Mouse (Mus musculus): ENCODE measurements around the gene Itm2c.

The Itm2c gene

DNA sequence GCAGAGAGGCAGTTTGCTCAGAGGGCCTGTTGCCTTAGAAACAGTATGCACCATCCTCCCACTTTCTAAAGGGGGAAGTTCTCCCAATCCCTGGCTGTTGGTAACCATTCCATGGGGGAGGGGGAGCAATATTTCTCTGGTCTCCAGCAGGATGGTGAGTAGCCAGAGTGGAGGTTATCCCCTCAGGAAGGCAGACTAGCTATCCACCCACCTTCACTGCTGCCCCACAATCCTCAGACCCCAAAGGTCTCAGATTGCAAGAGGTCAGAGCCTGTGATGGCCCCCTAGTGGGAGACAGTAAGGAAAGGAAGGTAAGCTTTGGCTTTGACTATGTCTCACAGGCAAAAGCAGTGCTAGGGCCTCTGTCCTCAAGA is 5.3 kb downstream of the Itm2c start:
- no peak for DNase-seq (ENCODE audit: low spot score in 2 of 2)

DNA sequence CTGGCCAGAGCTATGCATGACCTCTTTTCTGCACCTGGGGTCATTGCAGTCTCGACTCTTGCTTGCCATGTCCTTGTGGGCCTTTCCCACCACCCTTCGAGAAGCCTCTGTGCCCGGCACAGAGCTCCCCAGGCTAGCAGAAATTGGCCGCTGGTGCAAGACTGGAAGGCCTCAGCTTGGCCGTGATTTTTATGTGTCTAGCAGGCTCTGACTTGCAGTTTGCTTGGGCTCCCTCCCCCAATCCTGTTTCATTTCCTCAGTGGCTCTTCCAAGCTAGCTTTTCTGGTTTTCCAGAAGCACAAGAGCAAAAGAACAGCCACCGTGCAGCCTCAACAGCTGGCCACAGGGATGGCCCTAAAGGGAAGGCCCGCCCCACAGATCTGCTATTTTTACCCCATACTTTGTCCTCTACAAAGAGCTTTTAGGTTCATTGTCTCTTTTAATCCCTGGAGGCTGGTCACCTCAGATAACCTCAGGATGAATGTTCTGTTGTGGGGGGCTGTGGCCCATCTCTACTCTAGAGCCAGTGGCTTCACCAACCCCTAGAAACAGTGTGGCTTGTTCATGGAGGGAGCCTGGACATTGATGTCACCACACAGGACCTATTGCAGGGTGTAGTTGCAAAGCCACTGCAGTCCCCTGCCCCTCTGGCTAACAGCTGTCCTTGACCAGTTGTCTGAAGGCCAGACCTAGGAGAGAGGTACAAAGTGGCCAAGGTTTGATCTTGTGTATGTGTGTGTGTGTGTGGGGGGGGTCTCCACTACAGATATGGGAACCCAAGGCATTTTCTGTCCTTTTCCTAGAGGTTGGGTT is 6.6 kb downstream of the Itm2c start:
- peak in 1 of 2 experiments; percentile 50 for DNase-seq (ENCODE audit: low spot score in 2 of 2)

DNA sequence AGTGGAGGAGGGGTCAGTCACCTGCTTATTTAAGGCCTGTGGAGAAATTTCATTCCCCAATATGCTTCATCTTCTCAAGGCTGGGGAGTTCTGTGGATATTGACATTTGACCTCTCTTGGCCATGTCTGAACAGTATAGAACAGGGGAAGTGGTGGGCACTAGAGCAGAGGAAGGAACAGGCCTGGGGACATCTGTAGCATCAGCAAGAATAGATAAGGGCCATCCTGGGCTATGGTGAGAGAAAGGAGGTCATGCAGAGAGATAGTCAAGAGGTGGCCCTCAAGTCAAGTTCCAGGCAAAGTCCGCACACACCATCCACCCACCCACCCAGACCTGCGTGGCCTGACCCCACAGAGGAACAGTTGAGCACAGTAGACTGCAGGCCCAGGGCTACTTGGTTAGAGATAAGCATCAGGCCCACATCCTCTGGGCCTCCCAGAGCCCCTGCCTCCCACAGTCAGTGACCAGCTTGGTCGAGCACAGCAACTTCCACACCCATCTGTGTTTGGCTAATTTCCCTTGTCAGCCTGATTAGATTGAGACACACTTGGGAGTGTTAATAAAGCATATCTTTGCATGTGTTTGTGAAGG is 7.5 kb downstream of the Itm2c start:
- DNase-seq (ENCODE audit: low spot score in 2 of 2) = no peak

DNA sequence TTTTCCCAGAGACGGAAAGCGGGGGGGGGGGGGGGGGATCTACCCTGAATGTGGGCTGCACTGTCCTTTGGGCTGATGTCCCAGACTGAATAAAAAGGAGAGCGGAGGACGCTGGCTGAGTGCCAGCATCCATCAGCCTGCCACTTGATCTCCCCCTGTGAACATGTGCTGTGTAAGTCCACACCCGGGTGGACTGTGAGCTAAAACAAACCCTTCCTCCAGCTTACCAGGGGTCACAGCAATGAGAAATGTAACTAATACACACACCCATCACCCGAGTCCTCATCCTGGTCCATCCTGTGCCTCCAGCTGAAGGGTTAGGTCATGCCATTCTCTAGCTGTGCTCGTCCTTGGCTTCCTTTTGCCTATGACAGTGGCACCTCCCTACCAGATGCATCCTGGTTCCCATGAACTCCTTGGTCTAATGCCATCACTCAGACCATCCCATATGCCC is 8.1 kb downstream of the Itm2c start:
- no peak for DNase-seq (ENCODE audit: low spot score in 2 of 2)

- DNase-seq (ENCODE audit: low spot score in 2 of 2) = no peak
Measured at GRCm38 (mm10) chr1:85906892-85907291, 12.8 kb downstream of the Itm2c start.

DNA sequence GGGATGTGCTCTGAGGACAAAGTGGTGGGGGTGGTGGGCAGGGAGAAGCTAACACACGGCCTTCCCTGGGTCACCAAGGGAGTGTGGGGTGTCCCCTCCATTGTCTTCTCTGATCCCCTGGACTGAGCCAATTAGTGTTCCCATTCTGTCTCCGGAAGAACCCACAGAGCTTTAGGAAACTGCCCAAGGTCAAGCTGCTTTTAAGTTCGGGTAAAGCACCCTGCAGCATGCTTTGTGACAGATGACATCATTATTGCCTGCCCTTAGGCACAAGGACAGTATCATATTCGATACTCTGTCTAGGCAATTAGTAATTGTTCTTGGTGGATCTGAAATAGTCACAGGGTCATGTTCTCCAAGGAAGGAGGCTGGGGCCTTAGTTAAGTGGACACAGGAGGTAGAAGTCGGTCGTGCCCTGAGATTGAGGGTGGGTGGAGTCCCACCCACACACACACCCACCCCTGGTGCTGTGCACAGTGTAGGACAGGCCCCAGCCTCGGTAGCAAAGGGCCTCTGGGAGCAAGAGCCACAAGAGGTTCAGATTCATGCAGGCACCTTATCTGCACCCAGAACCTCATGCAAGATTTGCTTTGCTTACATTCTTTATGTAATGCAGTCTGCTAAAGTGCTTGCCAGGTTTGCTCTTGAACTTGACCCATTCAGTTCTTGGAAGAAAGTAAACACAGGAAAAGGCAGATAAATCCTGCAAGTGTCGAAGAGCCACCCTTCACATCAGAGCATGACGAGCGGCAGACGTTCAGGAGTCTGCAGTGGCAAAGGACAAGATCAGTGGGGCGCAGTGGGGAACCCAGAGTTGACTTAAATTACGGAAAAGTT is 14.9 kb downstream of the Itm2c start:
- no peak for DNase-seq (ENCODE audit: low spot score in 2 of 2)

DNA sequence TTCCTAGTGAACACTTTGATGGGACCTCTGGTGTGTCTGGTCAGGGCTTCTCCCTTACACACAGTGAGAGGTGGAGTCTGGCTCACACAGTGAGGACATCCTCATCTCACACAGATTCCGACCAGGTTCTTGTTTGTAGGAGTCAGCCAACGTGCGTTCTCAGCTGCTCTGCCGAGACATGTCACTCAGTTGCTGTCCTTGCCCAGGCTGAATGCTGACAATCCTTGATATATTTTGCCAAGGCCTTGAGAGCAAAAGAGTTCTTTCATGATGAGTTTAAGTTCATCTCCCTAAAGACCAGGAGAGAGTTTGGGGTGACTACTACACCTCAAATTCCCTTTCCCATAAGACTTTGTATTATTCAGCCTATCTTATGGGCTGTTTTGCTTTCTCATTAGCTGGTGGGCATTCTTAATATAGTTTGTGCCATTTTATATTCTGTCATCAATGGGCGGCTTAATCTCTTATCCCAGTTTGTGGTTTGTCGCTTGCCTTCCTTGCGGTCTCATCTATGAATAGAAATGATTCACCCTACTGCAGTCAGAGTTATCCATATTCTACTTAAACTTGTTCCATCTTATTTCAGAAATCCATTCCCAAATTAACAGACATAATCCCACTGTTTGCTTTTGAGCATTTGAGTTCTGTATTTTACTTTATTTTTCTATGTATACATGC is 19.1 kb downstream of the Itm2c start:
- DNase-seq (ENCODE audit: low spot score in 2 of 2) = no peak

DNA sequence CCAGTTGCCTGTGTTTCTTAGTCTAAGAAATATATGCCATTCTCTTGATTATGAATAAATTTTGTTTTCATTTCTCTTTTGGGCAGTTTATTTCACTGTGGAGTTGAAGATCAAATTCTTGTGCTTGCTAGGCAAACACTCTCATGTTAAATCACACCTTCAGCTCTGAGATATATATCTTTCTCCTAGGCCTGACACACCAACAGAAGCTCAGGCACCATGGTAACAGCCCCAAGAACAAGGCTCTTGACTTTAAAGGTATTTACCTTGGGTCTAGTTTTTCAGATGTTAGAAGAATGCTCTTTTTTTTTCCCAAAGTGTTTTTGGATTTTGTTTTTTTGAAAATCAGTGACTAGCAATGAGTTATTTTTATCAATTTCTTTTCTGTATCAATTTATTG is 21.8 kb downstream of the Itm2c start:
- no peak for DNase-seq (ENCODE audit: low spot score in 2 of 2)

DNA sequence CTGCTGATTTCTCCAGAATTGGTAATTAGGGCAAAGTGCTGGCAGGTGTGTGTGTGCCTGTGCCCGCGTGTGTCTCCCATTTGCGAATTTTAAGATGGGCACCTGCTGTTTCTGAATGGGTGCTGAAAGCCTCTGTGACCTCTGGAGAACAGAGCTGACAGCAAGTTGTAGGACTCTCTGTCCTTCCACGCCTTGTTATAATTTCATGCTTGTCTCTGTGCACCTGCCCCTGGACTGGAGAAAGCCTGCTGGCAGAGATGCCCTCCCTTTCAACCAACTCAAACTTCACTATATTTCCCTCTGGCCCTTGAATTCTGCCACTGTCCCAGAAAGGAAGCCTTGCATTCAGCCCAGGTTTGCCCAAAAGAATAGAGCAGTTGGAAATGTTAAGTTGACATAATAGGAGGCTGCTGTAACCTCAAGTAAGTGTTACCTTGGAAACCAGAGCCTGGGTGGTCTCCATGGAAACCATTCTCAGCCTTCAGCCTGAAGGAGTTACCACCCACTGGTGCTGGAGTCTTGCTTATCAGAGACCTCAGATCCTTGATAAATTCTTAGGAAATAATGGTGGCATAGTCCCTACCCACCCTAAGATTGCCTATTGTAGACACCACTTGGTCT is 22.9 kb downstream of the Itm2c start:
- no peak for DNase-seq (ENCODE audit: low spot score in 2 of 2)

DNA sequence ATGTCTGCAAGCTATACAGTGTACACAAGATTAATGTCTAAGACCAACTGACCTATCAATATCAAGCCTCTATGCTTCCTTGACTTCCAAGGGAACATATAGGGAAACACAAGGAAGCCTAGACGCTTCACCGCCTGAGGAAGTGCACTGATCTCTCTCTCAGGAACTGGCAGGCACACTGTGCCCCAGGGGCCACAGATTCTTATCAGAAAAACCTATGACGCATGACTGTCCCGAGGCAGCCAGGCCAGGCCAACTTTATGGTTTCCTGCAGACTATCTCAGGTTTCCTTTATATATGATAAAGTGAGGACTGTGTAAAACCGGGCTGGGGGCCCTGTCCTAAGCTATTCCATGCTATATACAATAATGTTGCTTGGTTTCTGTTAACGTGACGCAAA is 25.5 kb downstream of the Itm2c start:
- DNase-seq (ENCODE audit: low spot score in 2 of 2) = no peak

DNA sequence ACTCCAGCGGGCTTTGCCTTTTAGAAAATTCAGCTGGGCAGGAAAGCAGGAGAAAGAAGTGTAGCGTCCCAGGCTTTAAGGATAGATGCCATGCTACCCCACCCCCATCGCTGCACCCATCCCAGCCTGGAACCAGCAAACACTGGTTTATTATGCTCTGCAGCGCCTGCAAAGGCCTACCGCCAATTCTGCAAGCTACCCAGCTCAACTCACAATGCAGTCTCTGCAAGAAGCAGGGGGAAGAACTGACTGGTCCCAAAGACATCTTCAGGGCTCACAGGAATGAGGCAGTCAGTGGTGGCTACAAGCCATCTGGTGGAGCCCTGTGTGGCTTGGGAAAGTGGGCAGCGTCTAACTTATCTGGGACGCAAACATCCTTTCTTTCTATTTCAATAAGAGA is 27.6 kb downstream of the Itm2c start:
- no peak for DNase-seq (ENCODE audit: low spot score in 2 of 2)

GRCm38 (mm10) chr1:85922127-85922864 is 28.2 kb downstream of the Itm2c start:
- DNase-seq (ENCODE audit: low spot score in 2 of 2) = no peak

GRCm38 (mm10) chr1:85922865-85923211 is 28.8 kb downstream of the Itm2c start:
- DNase-seq (ENCODE audit: low spot score in 2 of 2) = no peak

- DNase-seq (ENCODE audit: low spot score in 2 of 2) = no peak
Measured at GRCm38 (mm10) chr1:85925183-85925582, 31.1 kb downstream of the Itm2c start.

DNA sequence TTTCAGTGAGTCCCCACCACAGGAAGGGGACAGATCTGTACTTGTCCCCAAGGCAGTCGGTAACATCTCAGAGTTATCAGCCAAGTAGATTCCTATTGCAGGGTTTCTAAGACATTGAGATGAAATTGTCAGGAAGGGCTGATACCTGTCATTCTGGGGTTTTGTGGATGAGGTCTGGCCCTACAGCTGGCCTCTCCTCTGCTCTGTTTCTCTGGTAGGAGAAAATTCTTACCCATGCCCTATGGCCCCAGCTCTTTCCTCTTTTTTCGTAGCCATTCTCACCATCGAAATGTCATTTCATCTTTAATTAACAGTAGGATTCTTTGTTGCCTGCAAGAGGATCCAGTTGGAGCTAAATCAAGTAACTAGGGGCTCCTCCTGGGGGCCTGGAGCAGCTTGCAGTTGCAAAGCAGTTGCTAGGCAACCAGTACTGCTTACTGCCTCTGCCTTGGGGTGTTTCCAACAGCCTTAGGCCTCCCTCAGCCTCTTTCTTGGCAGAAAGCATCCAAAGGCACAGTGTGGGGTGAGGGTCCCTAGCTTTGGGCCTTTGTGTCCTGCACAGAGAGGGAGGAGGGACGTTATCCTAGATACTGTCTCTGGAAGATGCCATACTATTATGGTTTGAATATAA is 34.1 kb downstream of the Itm2c start, which contains the start of gene 4933407L21Rik:
4933407L21Rik (plus strand) TSS at position 427 of the 631 bp plus-strand sequence.
- no peak for DNase-seq (ENCODE audit: low spot score in 2 of 2)

DNA sequence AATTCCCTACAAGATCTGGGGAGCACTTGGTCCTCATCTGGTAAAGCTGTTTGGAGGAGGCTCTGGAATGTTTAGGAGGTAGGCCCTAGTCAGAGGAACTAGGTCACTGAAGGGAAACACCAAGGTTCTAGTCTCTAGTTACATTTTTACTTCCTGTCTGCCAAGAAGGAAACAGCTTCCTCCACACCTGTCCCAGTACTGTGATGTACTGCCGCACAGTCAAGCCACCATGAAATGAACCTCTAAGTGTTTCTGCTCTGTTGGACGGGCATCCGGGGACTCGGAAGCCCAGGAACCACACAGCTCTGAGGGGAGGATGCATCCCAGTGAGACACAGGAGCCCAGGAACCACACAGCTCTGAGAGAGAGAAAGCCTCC is 34.6 kb downstream of the Itm2c start:
- DNase-seq (ENCODE audit: low spot score in 2 of 2) = no peak

DNA sequence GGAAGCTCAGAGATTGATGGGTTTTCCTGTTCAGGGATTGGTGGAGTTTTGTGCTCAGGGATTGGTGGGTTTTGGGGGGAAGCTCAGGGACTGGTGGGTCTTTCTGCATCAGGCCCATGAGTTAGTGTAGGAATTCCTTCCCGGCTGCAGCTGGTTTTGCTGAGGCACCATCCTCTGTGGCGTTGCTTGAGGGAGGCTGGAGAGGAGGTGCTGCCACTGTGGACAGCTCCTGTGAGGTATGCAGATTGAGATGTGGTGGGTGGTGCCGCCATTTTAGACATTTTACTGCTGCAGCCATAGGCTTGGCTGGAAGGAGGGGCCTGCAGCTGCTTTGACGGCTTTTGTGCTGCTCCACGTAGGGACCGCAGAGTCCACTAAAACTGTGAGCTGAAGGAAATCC is 35.3 kb downstream of the Itm2c start:
- no peak for DNase-seq (ENCODE audit: low spot score in 2 of 2)

- no peak for DNase-seq (ENCODE audit: low spot score in 2 of 2)
Measured at GRCm38 (mm10) chr1:85931170-85931569, 37.1 kb downstream of the Itm2c start.

DNA sequence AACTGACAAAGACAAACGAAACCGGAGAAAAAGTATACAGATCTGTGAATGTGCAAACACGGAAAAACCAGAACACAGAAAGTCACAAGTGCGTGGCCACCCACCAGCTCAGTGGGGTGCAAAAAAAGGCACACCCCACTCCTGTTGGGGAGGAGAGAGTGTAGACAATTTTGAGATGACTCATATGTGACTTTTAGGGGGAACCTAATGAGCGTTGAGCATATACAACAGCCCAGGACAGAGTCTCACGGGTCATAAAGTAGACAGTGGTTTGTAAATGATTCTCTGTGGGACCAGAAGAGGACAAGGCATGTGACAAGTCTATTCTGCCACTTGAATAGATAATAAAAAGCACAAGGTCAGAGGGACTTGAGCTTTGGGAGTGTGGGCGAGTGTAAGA is 39.1 kb downstream of the Itm2c start:
- DNase-seq (ENCODE audit: low spot score in 2 of 2) = no peak
